Mouse (Mus musculus): ENCODE data around the gene E330009J07Rik.

- TF ChIP-seq ZNF384 (IDR thresholded peaks at IDR 0.05; ENCODE audit: low read depth, low read length) (no peak), ZC3H11A (IDR thresholded peaks at IDR 0.05; ENCODE audit: borderline replicate concordance, low read depth, low read length) (no peak), HCFC1 (IDR thresholded peaks at IDR 0.05; ENCODE audit: borderline replicate concordance, insufficient read depth, low read length) (no peak)
Measured at GRCm38 (mm10) chr6:40427441-40427840, 8.5 kb downstream of the E330009J07Rik start.

Data from ES-E14 (cell line).